Mouse (Mus musculus) cerebellum, postnatal 4 days (tissue): ENCODE results near the gene Agbl4.

ENCODE experiments used
- DNase-seq, 2 experiments: peaks; one replicate each; pipeline ENCODE4 v3.0.0; 2022; ENCODE audit warnings: low spot score in 2 of 2, mixed read lengths in 1 of 2

The Agbl4 gene

DNA sequence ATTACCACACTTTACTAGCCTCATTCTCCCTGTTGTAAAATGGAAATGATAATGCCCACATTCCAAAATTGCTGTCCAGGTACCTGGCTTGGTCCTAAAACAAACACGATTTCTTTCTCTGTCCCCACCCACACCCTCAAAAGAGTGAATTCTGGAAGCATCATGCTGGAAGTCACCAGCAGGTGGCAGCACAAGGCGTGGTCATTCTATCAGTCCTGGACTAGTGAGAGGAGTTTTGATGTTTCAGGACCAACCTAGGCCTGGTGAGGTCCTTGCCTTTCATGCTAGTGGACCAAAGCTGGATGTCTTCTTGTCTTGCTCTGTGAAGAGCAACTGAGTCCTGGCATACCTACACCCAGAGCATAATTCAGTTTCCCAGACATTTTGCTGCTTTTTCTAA is 1098.5 kb downstream of the Agbl4 start:
- peak; percentile 61 to 75 for DNase-seq

DNA sequence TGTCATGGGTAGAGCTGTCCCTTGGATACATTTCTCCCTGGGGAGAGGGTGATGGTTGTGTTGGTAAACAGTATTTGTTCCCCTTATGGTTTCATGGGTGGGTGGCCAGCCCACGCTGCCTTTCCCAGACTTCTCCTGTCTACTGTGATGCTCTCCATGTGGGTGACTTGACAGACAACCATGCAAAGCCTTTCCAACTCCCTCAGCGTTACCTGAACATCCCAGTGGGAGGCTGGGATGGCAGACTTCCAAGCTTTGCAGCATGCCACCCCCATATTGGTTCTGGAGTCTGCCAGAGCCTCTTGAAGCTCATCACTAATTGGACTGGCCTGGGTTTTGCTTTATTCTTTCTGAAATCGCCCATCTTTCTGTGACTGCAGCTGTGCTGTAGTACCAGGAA is 1101.3 kb downstream of the Agbl4 start:
- no peak for DNase-seq

DNA sequence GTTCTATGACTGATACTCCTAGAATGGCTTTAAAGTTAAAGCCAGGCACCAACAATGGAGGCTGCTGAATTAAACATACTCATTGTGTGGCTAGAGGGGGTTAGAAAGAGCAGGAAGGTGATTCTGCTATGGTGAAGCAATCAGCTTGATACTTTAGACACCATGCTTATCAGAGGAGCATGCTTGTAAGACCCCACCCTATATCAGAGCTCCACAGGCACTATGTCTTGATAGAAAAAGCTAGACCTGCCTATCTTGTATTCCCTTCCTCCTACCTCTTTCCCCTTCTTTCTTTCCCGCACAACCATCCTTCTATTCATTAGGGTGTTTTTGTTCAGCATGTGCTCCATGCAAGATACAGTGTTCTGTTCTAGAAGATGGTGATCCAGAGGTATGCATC is 1104.0 kb downstream of the Agbl4 start:
- DNase-seq = no peak

DNA sequence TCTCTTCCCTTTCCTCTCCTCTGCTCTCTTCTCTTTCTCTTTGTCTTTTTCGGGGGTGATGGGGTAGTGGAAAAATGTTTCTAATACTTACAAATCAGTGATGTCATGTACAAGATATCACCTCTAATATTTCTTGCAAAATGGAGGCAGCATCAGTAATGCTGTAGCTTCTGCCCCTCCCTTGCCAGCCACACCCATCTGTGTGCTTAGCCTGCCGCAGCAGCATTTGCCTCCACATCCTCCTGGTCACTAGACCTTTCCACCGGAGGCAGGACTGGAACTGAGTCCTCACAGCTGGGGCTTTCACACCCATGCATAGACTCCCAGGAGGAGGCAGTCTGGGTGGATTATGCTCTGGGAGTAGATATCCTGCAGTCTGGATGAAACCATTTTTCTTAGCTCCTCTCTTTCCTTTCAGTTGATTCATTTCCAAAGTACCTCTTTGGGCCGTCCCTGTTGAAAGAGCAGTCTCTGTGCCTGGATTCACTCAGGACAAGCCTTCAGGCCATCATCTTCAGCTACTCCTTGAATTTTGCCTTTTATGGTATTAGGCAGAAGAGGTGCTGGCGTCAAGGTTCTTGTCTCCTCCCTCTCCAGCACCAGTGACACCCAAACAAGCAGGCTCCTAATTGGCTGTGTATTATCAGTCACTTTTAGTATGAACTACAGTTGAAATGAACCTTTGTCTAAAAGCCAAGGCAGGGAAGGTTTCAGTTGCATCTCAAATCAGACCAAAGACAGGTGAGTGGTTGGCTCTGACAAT is 1105.7 kb downstream of the Agbl4 start:
- no peak for DNase-seq

DNA sequence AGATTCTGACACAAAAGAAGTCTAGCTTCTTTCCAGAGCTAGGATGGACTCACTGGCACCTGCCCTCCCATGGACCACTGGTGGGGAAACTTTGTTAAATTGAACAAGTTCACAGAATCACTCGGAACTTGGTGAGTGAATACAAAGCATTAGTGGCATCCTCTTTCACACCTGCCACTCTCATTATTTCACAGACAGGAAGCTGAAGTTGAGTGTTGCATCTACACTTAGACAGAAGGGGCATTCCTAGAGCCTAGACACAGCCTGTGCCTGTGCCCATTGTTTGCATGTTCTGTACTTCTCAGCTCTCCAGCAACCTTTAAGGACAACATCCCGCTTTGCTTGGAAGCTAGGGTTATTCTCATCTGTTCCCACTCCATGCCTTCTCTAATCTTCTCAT is 1107.5 kb downstream of the Agbl4 start:
- DNase-seq = no peak

DNA sequence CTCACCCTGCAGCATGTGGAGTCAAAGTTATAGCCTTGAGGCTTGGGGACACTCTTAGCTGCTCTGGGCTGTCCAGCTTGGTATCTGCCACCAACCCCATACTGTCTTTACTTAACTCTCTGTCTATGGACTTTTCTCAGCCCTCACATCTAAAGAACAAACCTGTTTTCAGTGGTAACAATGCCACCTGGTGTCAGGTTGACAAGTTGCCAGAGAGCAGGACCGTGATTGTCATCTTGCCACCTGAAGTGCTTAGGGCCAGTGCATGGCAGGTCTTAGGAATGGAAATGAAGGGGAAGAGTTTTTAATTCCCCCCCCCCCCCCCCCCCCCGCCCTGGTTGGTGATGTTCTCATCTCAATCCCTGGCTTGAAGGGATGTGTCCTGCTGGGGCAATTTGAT is 1112.7 kb downstream of the Agbl4 start:
- DNase-seq = no peak

DNA sequence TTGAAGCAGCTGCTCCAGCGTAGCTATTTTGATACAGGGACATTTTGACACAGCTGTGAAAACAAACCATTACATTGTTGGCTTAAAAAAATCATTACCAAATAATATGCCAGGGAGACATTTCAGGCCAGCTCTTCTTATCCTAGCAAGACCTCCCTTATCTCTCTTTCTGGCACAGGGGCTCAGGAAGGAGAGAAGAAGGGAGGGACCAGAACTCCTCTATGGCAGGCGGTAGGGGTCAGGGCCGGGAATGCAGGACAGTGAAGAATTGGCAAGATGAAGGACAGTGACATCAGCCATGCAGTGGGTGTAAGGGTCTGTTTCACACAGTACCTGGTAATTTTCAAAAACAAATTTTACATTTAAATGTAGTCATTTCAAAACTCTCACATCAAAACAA is 1116.5 kb downstream of the Agbl4 start:
- DNase-seq = no peak

DNA sequence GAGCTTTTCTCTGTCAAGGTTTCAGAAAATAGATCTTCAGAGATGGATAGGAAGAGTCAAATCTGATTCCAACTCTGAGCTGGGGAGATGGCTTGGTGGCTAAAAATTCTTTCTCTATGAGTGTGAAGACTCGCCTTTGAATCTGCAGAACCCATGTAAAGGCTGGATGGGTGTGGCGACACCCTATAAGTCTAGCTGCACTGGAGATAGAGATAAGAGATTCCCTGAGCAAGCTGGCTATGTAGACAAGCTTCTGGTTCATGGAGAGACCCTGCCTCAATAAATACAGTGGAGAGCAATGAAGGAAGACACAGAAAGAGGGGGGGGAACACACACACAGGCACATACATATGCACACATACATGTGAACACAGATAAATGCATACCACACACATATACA is 1118.7 kb downstream of the Agbl4 start:
- DNase-seq = no peak

DNA sequence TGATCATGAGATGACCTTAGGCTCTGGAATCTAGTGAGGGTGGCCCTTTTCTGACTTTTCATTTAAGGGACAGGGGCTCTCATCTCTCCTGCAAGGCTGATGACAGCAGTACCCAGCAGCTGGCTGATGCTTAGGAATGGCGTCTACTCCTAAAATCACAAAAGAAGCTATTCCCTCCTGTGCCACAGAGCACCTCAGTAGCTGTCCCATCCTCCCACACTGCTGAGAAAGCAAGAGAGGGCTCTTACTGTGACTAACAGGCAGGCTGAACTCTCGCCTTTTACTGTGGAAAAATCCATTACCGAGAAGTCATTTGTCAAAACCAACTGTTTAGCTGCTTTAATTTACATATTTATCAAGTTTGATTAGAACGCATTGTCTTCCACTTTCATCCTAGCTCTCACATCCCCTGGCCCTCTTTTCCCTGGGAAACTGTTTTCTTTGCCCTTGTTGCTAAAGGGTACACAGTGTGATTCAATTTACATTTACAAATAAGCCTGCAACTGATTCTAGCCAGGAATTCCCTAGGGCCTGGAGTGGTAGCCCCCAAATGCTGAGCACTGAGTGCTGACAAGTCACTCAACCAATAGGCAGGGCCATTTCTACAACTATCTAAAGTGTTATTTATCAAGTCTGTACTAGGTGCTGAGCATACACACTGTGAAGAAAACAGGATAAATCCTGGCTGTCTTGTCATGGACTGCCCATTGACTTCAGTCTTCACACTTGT is 1119.8 kb downstream of the Agbl4 start:
- no peak for DNase-seq

DNA sequence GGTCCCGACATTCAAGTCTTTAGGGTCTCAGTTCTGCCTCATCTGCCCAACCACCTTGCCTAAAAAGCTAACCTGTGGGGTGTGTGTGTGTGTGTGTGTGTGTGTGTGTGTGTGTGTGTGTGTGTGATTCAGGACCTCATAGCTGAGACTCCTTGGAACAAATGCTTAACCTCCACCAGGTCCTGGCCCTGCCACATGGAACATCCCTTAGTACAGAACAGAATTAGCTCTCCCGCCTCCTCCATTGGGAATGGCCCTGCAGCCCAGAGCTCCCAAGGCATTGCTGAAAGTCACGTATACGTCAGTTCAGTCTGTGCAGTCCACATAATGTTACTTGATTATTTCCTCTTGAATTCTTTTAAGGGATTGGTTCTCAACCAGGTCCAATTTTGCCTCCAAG is 1120.7 kb downstream of the Agbl4 start:
- DNase-seq = no peak

DNA sequence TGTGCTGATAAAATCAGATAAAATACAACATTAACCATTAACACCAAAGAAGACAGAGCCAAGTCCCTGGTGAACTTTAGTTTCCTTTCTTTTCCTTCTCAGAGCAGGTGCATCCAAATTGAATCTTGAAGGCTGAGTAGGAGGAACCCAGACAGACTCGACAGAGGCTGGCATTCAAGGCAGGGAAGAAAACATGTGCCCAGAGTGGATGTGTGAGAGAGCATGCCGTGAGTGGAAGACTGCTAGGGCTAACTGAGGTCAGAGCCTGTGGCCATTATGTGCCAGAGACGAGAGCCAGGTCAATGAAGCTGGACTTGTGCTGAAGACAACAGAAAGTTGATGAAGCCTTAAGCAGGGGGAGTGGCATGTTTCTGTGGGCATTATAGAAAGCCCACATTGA is 1121.8 kb downstream of the Agbl4 start:
- no peak for DNase-seq

DNA sequence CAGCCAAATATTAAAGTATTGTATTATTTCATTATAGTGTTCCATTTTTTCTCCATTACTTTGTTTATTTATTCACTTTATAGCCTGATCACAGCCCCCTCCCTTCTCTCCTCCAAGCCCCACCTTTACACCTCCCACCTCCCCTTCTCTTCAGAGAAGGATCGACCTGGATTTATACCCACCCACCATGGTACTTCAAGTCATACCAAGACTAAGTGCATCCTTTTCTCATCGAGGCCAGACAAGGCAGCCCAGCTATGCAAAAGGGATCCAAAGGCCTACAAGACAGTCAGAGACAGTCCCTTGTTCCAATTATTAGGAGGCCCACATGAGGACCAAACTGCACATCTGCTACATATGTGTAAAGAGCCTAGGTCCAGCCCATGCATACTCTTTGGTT is 1122.5 kb downstream of the Agbl4 start:
- DNase-seq = no peak

DNA sequence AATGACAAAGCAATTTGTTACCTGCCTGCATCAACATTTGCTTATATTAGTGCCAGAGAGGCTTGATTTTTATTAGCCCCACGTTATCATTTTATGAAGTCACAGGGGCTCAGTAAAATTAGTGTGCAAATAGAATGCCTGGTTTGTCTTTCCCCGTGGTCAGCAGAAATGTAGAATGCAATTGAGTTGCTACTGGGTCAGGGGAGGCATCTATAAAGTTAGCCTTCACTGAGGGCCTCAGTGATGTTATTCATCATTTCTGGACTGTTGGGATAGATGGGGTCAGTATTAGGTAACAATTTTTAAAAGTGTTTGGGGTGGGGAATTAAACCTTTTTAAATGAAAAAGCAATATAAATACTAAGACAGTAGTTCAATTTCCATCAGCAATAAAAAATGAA is 1125.5 kb downstream of the Agbl4 start:
- no peak for DNase-seq

DNA sequence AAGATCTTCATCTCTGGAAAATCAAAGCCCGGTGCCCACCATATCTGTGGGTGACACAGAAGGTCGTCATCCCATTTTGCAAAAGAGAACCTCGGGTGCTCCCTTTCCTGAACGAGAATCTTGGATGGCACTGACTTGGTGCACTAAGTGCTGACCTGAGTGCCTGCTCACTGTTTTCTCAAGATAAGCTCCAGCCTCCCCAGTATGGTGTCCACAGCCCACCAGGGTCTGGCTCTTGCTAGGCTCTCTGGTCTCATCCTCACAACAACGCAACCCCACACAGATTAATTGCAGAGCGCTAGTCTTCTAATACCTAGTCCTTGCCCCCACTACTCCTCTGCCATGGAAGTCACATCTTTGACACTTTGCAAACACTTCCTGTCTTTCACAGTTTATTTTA is 1131.5 kb downstream of the Agbl4 start:
- no peak for DNase-seq

DNA sequence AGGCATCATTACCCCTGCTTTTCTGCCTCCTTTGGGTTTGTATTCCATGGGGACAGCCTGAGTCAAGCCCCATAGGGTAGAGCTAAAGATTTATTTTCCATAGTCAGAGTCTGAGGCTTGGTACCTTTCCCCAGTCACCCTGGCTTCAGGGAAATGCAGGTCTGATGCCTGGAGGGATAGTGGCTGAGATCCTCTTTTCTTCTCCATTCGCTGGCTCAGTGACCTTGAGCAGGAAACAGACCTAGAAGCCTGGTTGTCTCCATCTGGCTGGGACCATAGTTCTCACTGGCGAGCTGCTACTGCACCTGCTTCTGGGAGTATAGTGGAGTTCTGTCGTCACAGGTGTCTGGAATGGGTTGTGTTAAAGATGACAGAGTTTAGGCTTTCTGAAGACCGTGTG is 1132.5 kb downstream of the Agbl4 start:
- no peak for DNase-seq

DNA sequence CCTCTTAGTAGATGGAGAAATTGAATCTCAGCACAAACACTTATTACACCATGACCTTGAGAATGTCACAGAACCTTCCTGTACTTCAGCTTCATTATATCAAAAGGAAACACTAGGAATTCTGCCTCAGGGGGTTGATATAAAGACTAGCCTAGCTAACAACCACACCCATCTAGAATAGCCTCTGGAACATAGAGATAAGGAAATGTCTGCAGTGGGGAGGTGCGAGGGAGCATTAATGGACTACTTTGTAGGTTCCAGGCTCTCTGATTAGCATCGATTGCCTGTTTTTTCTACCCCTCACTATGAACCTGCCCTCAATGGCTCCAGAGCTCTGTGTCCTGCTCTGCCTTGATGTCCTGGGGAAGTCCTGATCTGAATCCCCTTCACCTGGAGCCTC is 1133.1 kb downstream of the Agbl4 start:
- DNase-seq = no peak

DNA sequence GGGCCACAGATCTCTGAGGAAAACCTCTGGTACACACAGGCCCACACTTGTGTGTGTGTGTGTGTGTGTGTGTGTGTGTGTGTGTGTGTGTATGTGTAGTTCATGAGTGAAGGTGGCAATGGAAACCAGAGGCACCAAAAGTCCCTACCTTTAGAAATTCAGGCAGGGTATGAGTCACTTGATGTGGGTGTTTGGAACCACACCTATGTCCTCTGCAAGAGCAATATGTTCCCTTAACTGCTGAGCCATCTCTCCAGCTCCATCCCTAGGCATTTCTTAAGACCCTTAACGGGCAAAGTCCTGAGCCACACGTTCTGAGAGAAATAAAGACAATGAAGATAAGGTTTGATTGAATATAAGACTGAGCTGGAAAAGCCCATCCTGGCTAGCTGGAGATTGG is 1147.2 kb downstream of the Agbl4 start:
- DNase-seq = no peak

DNA sequence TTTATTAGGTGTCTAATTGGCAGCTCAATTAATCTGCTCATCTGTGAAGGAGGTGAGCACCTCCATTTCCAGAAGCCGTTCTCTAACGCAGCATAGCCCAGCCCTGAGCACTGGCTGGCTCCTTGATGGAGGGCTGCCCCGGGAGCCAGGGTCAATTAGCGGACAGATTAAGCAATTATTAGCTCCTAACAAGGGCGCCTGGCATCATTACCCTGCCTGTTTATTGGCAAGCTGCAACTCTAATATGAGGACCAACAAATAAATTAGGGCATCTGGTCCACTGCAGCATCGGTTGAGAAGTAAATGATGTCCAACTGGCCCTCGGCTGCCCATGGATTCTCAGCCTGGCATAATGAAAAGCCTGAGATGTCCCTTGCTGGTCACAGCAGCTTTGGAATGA is 1148.5 kb downstream of the Agbl4 start:
- no peak for DNase-seq

DNA sequence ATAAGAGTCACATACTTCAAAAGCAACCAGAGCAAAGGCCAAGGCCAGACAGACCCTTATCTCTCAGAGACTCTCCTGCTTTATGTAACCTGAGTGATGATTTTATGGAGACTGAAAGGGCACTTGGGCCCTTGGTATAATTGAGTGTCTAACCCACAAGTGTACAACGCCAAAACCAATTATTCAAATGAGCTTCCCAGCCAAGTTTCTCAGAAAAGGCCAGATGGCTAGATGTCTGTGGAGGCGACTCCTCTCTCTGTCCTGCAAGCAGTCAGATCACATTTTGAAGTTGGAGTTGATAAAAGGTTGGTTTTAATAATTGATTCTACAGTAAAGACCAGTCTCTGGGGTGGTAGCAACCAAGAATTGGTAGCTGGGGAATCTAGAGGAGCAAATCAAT is 1158.0 kb downstream of the Agbl4 start:
- no peak for DNase-seq

DNA sequence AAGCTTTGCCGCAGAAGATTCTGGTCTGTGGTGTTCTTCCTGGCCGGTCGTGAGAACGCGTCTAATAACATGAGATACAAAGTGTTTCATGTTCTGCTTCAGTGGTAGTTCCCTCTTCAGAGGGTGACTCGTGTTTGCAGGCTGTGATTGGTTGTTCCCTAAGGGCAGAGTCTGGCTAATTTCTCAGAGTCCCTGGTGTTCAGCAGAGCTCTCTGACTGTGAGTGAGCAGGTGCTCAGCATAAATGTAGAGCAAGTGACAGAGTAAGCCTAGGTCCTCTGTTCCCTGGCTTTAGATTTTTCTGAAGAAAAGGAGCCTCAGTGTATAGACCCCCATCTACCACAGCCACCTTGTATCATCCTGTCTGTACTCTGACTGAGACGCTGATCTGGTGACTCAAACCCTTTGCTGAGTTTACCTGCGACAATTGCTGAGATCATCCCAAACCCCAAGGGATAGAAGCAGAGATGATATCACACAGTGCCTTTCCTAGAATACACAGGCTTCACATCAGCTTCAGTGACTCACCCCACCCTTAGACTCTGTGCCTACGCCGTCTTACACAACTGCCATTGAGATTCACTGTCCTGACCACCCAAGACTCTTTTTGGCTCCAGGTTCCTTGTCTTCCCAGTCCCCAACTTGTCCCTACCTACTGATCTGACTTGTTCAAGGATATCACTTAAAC is 1179.8 kb downstream of the Agbl4 start:
- no peak for DNase-seq

DNA sequence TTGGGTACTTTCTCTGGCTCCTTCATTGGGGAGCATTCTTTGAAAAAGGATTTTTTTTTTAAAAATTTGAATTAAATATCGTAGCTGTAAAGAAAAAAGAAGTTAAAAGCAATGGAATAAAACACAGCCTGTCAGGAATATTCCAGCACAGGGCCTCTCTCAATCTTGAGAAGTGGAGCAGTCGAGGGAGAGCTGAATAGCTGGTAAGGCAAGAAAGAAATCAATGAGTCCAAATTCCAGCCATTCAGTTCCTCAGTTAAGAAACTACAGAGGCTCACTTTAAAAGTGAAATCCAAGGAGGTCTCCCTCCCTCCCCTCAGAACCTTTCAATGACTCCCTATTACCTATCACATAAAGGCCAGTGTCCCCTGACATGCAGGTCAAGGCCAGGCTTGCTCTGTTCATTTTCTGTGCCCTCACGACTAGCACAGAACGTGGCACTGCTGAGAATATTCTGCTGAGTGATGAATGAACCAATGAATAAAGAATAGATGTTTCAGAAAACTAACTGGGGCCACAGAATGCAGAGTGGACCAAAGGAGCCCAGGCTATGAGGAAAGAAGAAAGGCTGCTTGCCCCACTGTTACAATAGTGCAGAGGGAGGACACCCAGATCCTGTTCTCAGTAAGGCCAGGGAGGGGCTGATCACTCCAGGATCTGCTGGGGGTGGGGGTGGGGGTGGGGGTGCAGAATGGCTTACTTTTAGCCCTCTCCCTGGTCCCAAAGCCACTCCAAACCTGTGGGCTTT is 1181.8 kb downstream of the Agbl4 start:
- DNase-seq = no peak

DNA sequence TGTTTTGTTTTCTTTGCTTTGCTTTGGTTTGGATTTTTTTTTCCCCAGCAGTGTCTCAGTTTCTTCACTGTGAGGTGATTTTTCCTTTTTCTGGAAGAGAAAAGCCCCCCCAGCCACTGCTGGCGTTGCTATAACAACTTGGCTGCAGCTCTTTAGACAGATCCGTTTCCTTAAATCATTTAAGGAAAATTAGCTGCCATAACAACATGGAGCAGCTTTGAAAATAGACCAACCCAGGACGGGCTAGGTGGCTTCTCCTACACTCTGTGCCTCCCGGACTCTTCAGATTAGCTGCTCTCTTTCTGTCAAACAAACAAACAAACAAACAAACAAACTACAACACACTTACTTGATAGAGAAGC is 1182.4 kb downstream of the Agbl4 start:
- DNase-seq = no peak
